Mouse (Mus musculus) mesoderm, embryonic 11.5 days (tissue): ENCODE data around the gene Clec2i.
A peak's percentile ranks its signal among the peaks of the same experiment; 100 is the strongest.
"Not testable (repeated sequence)": the region's sequence is repeated elsewhere in the genome, so short reads cannot be mapped to it uniquely, and the experiment has no call there.

Source experiments
- DNase-seq: peaks from one replicate; pipeline ENCODE4 v3.0.0-alpha.2; 2012; ENCODE audit warnings: low read depth, low spot score

Clec2i gene

DNA sequence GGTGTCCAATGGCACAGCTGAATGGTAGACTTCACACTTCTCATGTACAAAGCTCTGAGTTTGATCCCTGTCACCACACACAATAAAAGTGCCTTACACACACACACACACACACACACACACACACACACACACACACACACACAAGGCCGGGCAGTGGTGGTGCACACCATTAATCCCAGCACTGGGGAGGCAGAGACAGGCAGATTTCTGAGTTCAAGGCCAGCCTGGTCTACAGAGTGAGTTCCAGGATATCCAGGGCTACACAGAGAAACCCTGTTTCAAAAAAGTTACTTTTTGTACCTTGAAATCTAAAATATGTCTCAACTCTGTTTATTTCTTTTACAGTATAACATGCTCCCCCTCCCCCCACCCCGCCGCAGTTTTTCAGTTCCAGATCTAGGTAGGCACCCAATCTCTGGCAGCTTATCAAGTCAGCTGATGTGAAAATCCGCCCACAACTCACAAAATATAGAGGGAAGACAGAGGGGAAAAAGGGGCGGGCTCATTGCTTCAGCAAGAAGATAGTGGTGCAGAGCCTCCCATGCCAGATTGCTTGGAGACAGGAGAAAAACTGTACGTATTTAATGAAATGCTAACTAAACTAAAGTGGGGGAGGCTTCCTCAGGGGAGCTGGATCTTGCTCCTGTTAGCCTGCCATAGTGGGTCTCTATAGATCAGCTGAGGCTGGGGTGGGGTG lies at the start of gene Clec2i:
TSS of gene Clec2i (plus strand) at position 498 of the 700 bp plus-strand sequence.
- not testable (repeated sequence) for DNase-seq

- peak; percentile 91 for DNase-seq
Observed at GRCm38 (mm10) chr6:128838342-128839265, 48.8 kb upstream of the Clec2i start.

DNA sequence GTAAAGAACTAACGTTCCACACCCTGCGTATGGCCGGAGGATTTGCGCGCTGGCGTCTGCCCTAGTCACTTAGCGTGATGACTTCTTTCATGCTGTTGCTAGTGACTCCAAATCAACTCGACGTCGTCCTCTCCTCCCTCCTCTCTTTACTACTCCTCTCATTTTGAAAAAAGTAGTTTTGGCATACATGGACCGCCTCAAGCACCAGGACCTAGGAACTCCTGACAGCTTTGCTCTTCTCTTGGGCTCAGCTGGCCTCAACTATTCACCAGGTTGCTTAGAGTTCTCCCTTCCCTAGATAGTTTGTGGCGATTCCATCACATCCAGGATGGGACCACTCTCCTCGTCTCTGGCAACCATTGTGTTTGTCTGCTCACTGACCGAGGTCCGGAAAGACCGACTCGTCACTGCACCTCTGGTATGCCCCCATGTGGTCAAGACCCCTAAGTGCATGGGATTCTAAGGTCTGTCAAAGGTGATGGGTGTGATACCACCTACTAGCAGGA lies 48.1 kb upstream of the Clec2i start:
- DNase-seq, result peak; percentile 92

GRCm38 (mm10) chr6:128839921-128840320 lies 47.5 kb upstream of the Clec2i start:
- no peak for DNase-seq

DNA sequence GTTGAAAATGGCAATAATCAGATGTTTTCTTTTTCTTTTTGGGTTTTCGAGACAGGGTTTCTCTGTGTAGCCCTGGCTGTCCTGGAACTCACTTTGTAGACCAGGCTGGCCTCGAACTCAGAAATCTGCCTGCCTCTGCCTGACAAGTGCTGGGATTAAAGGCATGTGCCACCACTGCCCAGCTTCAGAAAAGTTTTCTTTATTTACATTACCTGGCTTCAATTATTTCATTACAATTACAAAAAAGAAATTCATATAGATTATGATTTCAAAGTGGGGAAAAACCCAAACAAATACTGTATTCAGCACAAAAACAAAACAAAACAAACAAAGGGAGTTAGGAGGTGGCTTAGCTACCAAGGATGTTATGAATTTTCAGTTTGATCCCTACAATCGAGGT lies 46.7 kb upstream of the Clec2i start:
- DNase-seq, result not testable (repeated sequence)

DNA sequence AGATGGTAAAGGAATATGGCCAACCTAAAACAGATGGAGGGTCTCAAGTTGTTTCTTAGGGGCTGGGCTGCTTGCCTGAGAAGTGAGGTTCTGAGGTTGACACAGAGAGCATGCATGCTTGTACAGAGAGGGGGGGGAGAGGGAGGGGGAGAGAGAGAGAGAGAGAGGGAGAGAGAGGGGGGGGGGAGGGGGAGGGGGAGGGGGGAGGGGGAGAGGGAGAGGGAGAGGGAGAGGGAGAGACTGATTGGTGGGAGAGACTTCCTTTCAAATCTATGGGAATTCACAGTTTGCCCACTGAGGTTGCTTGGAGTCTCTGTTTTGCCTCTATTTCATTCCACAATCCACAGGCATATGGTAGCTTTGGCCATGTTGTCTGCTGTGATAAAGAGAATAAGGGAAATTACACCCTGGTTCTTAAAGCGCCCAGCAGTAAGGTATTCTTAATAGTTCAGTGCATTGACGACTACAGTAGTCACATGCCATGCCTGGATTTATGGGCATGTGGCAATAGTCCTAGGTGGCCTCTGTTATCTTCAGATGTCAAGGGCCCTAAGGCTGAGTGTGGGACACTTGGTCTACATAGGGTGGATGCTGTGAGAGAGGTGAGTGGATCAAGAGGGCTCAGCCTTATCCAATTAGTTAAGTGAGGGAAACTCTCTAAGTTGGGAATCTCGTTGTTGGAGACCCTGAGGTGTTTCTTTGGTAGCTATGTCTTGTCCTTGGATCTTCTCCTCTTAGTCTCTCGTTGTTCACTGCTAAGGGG lies 45.9 kb upstream of the Clec2i start:
- no peak for DNase-seq

GRCm38 (mm10) chr6:128842356-128842944 lies 44.9 kb upstream of the Clec2i start:
- no peak for DNase-seq

DNA sequence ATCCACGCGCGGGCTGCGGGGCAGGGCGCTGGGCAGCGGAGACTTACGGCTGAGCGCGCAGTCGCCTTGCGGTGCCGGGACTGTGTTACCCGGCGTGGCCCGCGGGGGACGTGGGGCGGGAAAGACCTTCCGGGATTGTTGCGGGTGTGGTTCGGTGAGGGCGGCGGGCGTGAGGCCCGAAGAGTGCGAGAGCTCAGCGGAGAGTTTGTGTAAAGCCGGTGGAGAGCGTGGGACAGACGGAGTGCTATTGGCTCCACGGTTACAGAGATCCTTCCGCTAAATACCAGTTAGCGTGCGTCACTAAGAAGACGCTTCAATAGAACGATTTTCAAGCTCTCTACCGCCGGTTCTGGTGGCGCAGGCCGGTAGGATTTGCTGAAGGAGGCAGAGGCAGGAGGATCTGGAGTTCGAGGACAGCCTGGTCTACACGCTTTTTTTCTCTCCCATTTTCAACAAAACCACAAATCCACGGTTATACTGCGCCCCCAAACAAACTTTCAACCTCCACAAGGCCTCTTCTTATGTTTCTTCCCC lies 44.4 kb upstream of the Clec2i start:
- DNase-seq, result peak; percentile 96

- DNase-seq, result no peak
Observed at GRCm38 (mm10) chr6:128843479-128843992, 43.9 kb upstream of the Clec2i start.

DNA sequence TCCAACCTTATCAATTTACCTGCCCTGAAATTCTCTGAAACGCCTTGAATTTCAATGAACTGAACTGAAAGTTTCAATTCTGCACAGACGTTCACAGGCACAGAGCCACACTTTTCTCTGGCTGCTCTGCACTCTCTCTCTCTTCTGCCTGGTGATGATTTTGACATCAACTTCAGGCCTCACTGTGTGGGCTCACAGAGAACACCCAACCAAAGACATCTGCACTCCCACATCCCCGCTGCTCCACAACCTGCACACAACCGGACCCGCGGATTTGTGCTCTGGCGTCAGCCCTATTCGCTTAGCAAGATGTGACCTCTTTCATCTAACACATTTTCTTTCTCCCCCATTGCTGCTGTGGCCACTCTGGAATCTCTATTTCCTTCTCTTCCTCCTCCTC lies 43.3 kb upstream of the Clec2i start:
- no peak for DNase-seq

DNA sequence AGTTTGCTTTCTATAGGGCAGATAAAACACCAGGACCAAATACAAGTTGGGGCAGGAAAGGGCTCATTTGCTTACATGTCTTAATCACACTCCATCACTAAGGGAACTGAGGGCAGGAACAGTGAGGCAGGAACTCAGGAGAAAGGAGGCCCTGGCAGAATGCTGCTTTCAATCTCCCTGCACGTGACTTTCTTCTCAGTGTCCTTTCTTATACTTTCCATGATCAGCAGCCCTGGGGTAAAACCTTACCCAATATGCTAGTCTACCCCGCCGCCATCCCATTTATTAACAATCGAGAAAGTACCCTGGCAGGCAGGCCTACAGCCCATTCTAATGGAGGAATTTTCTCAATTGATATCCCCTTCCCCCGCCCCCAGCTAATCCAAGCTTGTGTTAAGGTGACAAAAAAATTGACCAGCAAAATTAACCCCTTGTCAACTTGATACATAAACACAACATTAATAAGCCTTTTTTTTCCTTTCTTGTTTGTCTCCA lies 42.8 kb upstream of the Clec2i start:
- DNase-seq, result no peak

DNA sequence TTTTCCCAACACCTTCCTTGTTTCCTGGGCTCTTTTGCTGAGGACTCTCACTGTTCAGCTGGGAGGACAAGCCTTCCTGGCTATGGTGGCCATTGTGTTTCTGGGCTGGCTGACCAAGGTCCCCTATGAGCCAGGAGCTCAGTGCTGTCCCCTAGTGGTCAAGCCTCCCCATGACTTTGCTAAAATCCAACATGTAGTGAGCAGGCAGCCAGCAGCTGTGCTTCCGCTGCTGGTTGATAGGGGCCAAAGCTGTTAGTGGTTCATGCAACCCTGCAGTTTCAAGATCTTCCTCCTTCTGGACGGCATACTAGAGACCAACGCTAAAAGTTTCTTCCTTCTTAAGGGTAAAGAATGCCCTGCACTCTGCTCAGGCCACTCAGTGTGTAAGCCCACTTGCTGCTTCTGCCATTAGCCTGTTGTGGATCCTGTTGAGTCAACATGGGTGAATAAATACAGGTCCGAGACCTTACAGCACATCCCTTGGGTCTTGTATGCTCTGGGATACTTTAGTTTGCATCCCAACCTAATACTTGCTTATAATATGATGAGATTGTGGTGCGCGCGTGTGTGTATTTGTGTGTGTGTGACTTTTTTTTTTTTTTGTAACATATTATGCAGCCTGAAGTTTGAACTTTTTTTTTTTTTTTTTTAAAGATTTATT lies 41.9 kb upstream of the Clec2i start:
- peak; percentile 96 for DNase-seq

DNA sequence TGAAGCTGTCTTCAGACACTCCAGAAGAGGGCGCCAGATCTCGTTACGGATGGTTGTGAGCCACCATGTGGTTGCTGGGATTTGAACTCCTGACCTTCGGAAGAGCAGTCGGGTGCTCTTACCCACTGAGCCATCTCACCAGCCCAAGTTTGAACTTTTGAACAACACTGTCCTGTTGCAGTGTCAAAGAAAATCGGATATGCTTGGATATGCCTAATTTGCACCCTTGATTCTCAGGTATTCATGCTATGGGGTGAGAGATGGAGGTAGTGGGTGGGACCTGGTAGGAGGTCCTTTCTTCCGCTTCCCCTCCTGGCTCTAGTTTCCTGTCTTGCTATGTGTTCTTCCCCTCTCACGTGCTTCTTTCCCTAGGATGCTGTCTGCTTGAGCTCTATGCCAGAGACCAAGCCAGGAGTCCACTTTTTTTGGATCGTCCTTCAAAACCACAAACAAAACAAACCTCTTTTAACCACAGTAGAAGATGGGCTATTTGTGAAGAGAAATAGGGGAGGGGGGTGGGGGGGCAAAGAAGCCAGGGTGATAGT lies 41.3 kb upstream of the Clec2i start:
- no peak for DNase-seq

DNA sequence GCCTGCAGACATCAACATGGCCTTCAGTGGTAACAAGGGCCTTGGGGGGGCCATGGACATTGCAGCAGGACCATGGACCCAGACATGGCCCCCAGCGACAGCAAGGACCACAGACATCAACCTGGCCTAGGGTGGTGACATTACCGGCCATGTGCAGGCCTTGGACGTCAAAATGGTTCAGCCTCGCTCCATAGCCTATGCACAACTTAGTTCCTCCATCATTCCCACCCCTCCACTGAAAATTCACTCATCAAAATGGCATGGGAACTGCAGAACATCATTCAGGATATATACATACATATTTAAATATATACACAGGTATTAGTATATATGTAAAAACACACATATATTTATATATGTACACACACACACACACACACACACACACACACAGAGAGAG lies 40.0 kb upstream of the Clec2i start:
- DNase-seq, result no peak

DNA sequence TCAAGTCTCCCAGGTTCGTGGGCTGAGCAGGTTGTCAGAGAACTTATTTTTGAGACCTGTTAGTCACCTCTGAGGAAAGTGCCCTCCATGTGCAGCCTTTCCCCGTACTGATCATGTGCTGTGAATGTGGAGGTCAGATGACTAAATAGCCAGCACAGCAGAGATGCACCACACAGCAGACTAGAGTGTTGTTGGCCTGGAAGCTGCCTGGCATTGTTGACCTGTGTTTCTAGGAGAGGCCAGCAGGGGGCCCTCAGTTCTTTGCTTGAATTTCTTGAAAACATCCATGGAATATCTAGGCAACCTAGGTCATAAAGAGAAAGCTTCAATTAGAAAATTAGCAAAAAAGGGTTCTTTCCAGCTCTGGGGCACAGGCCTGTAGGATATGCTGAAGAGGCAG lies 37.5 kb upstream of the Clec2i start:
- no peak for DNase-seq

- DNase-seq, result no peak
Observed at GRCm38 (mm10) chr6:128850671-128851070, 36.7 kb upstream of the Clec2i start.

DNA sequence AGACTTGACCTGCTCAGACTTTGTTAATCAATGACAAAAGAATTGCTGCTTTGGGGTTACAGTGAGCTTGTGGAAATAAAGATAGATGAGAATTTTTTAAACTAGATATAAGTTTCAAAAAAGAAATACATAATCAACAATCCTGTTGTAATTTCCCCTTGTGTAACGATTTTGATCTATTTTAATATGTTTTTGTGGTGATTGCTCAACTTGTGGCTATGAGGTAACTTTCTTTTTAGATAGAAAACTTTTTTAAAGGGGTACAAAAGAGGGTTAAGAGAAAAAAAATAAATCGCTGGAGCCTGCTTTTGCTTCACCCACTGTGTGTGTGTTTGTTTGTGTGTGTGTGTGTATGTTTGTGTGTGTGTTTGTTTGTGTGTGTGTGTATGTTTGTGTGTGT lies 36.2 kb upstream of the Clec2i start:
- no peak for DNase-seq

DNA sequence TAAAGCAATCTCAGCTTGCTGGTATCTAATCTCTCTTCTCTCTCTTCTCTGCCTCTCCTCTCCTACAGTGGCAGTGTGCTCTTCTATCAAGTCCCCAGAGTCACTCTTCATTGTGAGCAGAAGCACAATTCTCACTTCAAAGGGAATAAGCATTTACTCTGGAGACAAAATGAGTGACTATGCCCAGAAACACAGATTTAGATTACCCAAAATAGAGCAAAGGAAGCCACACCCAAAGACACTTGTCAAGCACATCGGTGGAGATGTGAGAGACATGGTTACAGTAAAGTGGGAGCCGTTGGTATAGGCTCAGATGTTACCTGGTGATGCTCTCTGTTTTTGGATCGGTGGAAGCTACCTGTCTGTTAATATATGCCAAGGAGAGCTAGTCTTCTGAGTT lies 34.6 kb upstream of the Clec2i start:
- DNase-seq, result no peak

DNA sequence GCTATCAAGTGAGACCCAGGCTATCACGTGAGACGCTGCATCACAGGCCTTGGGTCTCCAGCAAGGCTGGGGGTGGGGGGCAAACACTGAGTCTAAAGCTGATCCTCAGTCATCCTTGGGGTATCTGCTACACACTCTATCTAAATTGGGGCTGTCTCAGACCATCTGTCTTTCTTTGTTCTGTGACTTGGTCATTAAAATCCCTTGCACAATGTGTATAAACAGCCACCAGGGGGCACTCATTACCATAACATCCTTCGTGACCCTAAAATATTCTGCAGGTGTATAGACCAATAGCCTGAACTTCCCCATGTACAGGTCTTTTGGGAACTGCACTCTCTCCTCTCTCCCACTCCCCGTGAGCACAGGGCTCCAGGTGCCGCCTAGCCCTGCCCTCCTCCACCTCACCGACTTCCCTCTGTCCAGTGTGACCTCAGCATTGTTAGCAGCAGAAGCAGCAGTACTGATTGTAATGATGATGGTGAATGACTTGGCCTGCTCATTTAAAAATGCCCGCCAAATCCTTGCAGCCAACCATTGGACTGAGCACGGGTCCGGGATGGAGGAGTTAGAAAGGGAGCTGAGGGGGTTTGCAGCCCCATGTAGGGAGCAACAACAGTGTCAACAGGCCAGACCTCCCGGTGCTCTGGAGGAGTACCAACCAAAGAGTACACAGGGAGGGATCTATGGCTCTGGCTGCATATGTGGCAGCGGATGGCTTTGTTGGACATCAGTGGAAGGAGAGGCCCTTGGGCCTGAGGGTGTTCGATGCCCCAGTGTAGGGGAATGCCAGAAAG lies 33.2 kb upstream of the Clec2i start:
- peak; percentile 79 for DNase-seq
